Mouse (Mus musculus) left cerebral cortex, adult 11 months (tissue): ENCODE data around the gene Pnkp.

Source experiments
- DNase-seq: peaks from one replicate; pipeline ENCODE4 v3.0.0; 2022; ENCODE audit warnings: low spot score

Gene Pnkp

DNA sequence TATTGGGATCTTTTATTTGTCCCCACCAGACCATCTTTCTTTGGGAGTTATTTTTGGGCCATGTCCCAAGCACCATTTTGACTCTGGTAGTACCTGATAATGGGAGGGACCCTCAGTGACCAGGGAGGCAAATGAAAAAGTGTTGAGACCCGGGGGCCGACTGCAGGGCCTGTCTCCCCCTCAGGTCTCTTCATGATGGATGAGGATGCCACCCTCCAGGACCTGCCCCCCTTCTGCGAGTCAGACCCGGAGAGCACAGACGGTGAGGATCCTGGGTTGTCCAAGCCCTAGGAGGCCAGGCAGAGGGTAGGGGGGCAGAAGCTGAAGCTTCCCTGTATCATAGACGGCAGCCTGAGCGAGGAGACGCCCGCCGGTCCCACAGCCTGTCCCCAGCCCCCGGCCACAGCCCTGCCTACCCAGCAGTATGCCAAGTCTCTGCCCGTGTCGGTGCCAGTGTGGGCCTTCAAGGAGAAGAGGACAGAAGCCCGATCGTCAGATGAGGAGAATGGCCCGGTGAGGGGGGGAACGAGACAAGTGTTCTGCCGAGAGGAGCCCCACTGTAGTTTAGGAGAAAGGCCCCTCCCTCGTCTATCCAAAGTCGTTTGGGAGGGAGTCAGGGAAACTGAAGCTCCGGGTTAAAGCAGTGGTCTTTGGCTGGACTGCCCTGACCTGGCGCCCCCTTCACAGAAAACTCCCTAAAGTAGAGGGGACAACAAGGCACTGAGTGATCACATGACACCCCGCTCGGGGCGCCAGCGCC lies 3.2 kb upstream of the Pnkp start:
- DNase-seq, result no peak

DNA sequence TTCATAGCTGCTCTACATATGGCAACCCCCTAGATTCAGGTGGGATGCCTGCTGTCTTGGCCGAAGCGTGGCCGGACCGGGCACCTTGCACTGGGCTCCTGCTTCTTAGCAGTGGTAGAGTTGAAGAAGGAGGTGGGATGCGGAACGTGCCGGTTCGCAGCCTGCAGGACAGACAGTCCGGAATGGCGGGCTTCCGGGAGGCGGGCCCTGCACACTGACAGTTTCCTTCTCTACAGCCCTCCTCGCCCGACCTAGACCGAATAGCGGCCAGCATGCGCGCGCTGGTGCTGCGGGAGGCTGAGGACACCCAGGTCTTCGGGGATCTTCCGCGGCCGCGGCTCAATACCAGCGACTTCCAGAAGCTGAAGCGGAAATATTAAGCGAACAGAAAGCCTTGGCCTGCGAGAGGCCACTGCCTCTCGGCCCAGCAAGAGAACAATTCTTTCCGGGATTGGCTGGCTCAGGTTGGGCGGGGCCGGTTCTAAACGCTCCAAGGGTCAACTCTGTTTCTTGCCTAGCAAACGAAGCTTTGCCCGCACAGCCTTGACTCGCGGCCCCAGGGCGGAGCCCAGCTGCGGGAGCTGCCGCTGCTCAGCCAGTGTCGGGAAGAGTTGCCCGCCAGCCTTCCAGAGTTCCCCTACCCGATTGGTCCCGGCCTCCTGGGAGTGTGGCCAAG lies 2.4 kb upstream of the Pnkp start:
- no peak for DNase-seq

DNA sequence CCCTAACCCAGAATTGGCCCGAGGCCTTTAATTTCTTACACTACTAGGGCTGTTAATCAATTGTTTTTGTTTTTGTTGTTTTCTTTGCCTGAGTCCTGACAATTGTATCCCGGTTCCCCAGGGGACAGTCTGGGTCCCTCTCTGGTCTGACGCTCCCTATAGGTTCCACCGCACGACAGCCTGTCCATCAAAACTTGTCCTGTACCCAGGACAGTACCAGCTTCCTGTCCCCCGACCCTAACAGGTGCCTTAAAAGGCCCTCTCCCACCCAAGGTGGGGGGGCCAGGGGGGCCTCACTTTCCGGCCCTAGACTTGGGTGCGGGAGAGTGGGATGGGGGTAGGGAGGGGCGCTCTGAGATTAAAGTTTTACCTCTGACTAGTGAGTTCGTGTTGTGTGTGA lies 1.9 kb upstream of the Pnkp start:
- DNase-seq, result no peak

DNA sequence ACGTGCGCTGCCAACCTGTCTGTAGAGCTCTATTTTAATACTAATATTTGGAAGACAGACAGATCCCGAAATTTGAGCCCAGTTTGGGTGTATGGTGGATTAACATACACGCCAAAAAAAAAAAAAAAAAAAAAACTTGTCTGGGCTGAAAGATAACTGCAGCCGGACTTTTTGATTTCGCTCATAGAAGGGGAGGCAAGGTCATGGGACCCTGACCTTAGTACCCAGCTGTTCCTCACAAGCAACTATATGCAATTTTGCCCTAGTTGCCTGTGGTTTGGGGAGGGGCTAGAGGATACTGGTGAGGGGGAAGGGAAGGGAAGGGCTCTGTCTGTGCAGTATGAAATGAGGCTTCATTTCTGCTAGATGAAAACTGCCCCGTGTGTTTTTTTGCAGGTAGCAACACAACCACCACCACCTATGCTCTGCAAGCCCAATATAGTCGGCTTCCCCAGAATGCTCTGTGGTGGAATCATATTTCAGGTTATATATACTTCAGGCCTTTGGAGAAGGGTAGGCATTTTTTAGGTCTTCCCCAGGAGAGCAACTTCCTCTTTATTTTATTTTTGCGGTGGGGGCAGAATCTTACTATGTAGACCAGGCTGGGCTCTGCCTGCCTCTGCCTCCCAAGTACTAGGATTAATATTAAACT lies 548 bp upstream of the Pnkp start:
- DNase-seq, result no peak

DNA sequence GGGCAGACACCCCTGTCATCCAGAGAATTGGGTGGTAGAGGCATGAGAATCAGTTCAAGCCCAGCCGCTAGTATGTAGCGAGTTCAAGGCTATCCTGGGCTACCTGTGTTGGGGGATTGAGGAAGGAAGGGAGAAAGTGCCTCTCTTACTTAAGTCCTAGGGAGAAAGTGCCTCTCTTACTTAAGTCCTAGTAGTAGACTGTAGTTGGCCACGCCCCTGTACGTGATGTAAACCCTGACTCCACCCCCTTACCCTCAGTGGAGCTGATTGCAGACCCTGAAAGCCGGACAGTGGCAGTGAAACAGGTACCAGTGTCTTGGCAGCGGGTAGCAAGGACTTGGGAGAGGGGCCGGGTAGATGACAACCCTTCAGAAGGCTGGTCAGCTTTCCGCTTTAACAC lies 966 bp downstream of the Pnkp start:
- DNase-seq, result no peak

DNA sequence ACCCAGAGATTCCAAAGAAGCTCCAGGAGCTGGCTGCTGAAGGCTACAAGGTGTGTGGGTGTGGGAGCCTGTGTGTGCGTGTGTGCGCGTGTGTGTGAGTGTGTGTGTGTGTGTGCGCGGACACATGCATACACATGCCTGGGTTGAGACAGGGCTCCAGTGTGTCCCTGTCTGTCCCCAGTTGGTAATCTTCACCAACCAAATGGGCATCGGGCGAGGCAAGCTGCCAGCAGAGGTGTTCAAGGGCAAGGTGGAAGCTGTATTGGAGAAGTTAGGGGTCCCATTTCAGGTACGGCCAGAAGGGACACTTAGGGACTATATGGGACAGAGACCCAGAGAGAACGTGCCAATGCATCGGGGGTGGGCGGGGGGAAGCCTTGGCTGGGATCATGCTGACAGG lies 3.0 kb downstream of the Pnkp start:
- no peak for DNase-seq

DNA sequence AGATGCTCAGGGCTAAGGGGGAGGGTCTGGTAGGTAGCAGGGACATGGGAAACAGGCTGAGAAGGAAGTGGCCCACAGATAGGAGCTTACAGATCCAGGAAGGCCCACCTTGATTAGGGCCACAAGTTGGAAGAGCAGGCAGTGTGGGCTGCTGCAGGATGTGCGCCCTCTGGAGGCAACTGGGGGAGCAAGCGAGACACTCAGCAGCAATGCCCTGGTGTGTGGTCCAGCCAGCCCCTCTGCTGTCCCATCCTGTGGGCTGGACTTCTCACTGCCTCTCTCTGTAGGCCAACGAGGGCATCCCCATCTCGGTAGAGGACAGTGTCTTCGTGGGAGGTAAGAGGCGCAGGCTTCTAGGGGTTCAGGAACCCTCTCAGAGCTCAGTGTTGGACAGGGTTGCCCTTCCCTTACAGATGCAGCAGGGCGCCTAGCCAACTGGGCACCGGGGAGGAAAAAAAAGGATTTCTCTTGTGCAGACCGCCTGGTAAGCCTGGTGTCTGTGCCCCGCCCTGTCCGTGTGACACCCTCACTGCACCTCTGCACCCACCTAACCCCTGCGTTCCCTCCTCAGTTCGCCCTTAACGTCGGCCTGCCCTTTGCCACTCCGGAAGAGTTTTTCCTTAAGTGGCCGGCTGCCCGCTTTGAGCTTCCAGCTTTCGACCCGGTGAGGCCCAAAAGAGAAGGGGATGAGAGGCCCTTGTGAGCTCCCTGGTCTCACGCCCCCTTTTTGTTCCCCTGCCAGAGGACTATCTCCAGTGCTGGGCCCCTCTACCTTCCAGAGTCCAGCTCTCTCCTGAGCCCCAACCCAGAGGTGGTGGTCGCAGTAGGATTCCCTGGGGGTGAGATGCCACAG lies 3.9 kb downstream of the Pnkp start:
- DNase-seq, result no peak

DNA sequence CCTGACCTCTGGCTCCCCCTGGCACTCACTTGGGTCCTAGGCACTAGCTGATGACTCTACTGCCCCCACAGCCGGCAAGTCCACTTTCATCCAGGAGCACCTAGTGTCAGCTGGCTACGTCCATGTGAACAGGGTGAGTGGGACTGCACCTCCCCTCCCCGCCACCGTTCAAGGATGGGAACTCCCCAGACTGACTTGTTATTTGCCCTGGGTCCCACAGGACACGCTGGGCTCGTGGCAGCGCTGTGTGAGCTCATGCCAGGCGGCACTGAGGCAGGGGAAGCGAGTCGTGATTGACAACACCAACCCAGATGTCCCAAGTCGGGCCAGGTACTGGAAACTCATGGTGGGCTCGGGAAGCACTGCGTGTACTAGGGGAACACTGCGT lies 4.5 kb downstream of the Pnkp start:
- no peak for DNase-seq

DNA sequence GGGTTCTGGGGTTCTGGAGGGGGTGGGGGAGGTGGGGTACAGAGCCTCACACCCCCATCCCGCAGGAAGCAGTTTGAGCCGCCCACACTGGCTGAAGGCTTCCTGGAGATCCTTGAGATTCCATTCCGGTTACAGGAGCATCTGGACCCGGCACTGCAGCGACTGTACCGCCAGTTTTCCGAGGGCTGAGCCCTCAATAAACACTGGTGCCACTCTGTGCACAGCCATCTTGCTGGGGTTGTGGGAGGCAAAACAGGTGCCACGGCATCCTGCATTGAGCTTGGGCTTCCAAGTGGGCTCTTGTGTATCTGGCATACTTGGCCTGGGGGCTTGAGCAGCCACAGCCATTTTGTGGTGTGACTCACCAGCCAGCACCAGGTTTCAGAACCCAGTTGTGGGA lies 5.5 kb downstream of the Pnkp start:
- no peak for DNase-seq

DNA sequence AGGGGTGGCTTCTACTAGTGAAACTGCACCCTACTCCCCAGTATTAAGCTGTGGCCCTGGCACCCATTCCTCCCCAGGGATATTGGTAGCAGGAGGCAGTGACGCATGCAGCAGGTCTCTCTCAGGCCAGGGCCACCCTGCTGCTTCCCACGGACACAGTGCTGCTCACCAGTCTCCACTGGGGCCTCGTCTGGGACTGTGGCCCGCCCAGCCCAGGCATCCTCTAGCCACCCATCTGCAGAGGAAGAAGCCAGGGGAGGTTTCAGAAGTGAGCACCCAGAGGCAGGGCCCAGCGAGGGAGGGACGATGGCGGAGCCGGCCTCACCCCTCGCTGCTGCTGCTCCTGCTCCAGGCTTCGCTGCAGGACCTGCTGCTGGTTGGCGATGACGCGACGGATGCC lies 6.3 kb downstream of the Pnkp start:
- no peak for DNase-seq

DNA sequence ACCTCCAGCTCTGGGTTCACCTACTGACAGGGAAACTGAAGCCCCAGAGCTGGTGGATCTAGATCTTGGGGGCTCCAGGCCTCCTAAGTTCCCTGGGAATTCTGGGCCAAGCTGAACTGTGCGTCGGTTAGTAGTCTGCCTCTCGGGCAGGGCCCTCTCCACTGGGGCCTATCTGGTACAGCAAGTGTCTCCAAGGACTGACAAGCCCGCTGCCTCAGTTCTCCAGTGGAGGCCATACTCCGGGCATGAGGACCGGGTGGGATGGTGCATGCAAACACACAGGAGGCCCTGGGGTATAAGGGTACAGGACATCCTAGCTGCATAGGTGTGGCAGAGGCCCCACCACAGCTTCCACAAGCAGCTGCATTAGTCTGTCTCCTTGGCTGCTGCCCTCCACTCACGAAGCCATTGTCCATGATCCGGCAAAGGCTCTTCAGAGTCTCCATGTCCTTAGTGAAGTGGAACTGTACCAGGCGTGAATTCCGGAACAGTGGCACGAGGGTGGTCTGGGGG lies 7.1 kb downstream of the Pnkp start:
- no peak for DNase-seq

DNA sequence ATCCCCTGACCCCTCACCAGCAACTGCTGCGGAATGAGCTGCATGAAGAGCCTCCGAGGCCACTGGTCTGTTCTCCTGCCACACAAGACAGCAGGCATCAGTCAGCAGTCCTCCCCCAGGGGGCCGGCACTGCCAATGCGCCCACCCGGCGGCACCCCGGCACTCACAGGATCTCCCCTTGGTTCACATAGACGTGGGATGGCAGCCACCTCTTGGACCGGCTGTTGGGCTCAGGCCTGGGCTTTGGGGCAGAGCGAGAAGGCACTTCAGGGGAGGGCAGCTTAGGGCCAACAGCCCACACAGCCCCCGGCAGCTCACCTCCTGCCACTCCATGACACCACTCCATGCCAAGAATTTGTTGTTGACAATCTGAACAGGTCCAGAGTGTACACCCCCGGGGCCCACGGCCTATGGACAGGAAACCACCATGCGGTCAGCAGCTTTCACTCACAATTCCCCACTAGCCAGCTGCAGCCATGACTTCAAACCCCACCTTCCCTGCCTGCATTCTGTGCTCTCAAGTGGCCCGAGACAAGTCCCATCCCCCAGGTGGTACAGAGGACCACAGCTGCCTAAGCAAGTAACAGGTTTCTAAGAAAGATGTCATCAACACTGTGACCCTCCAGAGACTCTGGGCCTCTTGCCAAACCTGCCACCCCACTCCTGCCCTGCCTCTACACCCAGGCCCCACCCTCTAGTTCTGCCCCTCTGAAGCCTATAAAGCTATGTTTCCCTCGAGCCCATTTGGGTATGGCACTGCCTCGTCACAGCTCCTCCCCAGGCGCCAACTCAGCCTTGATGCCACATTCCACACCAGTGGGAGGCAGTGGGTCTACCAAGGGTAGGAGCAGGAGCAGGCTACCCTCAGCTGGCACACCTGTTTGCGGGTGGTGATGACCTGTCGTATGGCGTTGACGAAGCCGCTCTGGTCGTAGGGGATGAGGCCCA lies 7.9 kb downstream of the Pnkp start:
- no peak for DNase-seq

DNA sequence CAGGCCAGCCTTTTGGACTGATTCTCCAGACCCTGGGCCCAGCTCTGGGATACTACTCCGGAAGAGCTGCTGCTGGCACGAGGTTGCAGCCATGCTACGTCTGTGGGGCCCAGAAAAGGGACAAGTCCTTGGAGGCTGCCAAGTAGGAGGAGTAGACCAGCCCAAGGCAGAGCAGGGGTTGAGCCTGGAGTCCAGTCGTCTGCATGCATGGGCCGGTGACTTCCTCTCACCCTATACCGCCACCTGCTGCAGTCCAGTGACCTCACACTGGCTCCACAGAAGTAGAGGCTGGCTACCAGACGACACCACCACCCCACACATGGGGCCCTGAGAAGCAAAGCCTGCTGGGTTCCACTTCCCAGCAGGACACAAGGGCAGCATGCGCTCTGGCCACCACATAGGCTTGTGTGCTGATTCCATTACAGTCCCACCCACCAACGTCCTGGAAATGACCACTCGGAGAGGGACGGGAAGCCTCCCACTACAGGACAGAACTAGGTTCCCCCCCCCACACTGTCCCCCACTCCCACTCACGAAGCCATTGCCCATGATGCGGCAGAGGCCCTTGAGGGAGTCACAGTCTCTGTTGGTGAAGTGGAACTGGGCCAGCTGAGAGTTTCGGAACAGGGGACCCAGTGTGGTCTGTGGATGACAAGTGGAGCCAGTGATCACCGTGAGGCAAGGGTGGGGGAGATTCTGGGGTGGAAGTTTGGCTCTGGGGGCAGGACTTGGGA lies 9.5 kb downstream of the Pnkp start:
- DNase-seq, result no peak

DNA sequence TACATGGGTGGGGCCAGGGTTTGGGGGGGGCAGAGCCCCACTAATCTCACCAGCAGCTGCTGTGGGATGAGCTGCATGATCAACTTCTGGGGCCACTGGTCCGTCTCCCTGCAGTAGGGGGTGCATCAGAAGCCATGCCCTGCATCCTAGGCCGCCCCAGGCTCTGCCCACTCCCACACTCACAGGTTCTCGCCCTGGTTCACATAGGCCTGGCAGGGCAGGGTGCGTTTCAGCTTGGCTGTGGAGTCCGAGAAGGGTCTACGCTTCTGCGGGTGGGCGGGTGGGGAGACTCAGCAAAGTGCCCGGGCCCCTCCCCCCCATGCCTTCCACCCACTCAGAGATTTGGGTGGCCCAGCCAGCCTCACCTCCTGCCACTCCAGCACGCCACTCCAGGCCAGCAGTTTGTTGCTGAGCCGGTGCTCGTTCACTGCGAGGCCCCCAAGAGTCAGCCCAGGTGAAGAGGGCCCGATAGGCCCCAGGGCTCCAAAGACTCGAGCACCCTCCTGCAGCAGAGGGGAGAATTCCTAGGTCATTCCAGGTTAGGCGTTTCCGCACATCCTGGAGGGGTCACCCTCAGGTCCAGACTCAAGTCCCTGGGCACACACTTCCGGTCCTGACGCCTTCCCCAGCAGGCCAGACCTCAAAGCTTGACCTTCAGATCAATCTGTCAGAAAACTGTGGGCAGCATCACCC lies 10.2 kb downstream of the Pnkp start:
- no peak for DNase-seq

DNA sequence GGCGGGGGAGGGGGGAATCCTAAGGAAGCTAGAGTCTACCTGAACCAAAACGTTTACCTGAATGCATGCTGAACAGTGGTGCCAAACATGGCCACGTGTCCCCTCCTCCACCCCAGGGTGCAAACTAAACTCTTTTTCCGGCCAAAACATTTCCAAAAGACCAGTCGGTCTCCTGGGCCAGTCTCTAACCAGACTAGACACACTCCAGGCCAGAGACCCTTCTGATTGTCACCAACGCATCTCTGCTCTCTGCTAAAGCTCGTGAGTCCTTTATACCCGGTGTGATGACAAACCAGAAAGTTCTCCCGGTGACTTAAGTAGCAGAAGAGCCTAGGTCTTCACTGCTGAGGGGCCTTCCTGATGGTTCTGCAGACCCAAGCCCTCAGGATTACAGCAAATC lies 10.9 kb downstream of the Pnkp start:
- DNase-seq, result no peak

DNA sequence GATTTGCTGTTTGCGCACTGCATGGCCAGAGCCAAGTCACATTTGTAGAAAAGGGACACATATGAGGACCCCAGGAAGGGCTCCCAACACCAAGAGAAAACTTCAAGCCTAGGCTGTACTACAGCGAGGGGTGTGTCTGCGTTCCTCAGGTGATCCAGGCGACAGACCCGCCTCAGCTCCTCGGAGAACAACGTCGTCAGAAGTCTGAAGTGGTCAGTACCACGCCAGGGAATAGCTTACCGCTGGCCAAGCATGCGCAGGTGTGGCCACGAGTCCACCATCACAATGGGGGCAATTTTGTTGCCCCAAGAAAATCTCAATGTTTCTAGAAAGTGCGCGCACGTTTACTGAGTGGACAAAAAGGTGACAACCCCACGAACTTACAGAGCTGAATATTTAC lies 11.5 kb downstream of the Pnkp start:
- no peak for DNase-seq

DNA sequence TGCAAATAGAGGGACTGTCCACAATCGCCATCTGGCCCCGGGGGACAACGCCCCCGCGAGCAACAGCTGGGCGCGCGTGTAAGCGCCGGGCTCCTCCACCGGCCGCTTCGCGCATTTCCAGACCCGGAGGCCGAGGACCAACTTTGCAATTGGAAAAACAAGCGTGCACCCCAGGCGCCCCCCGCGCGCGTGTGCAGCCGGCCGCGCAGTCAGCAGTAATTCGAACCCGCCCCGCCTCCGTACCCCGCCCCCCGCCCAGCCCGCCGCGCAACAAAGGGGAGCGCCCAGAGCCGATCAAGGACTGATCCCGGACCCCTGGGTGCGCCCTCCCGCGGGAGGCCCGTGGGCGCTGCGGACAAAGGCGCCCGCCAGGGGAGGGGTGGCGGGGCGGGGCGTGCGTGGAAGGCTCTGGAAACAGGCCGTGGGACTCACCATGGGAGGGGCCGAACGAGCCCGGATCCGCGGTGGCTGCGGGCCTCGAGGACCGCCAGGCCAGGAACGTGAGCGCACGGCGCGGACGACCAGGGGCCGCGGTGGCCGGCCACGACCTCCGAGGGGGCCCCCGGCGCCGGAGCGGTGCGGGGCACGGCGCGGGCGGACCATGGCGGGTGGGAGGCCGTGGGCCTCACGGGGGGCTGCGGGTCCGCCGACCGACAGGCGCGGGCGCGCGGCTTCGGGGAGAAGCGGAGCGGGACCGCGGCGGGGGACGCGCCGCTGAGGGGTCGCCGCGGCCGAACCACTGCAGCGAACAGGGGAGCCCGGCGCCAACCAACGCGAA lies 12.2 kb downstream of the Pnkp start:
- no peak for DNase-seq

DNA sequence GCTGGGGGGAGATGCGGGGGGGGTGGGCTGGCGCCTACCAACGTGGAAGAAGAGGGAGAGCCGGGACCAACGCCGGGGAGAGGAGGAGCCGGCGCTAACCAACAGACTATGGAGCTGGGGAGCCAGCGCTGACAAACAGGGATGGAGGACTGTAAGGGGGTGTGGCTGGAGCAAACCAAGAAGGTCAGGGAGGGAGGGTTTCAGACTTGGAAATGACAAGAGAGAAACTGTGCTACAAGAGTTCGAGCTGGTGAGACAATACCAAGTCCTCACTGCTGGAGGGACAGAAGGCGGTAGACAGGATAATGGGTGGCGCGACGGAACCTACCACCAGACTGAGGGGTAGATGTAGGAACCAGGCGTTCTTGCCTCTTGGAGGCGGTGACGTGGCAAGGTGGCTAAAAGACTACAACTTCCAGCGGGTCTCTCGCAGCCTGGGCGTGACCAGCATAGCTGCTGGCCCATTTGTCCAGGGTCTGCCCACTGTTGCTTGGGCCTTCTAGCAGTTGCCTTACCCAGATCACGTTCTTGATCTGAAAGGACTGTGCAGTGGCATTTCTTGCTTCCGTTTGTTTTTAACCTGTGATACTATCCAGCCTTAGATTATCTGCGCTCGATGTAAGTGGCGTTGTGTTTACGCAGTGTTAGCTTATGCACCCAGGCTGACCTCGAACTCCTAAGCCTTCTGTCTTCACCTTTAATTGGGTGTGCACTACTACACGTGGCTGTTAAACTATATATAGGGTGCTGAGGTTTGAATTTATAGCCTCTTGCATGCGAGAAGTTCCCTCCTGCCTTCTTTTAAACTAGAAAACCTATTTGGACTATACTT lies 13.0 kb downstream of the Pnkp start, which contains the start of gene Ptov1:
Gene Ptov1, minus strand, starts transcription at position 92 of the 832 bp plus-strand sequence.
- DNase-seq, result peak; percentile 97
